Mouse (Mus musculus) layer of hippocampus, adult 9-11 months (tissue): ENCODE measurements around the gene Calm2.
A peak's percentile ranks its signal among the peaks of the same experiment; 100 is the strongest.

Experiments used
- DNase-seq: peaks from one replicate; pipeline ENCODE4 v3.0.0; 2022

Calm2 gene

GRCm38 (mm10) chr17:87446767-87447611 is at the start of gene Calm2:
Gene Calm2, minus strand, starts transcription at chr17:87446935.
- peak; percentile 98 for DNase-seq

- DNase-seq: no peak
These were observed 48.8 kb upstream of the Calm2 start for GRCm38 (mm10) chr17:87495504-87495903.

- no peak for DNase-seq
These were observed 47.6 kb upstream of the Calm2 start for GRCm38 (mm10) chr17:87494310-87494709.

- peak; percentile 56 for DNase-seq
These were observed 45.6 kb upstream of the Calm2 start for GRCm38 (mm10) chr17:87492286-87492685.

GRCm38 (mm10) chr17:87490295-87490694 is 43.6 kb upstream of the Calm2 start:
- DNase-seq: no peak

- DNase-seq: no peak
These were observed 39.0 kb upstream of the Calm2 start for GRCm38 (mm10) chr17:87485751-87486150.

GRCm38 (mm10) chr17:87482867-87483266 is 36.1 kb upstream of the Calm2 start:
- no peak for DNase-seq

- DNase-seq: no peak
These were observed 31.8 kb upstream of the Calm2 start for GRCm38 (mm10) chr17:87478569-87478968.

- no peak for DNase-seq
These were observed 30.9 kb upstream of the Calm2 start for GRCm38 (mm10) chr17:87477611-87478010.

GRCm38 (mm10) chr17:87475356-87475755 is 28.6 kb upstream of the Calm2 start:
- DNase-seq: no peak

- DNase-seq: no peak
These were observed 27.7 kb upstream of the Calm2 start for GRCm38 (mm10) chr17:87474501-87474795.

GRCm38 (mm10) chr17:87473736-87474500 is 27.2 kb upstream of the Calm2 start:
- DNase-seq: peak; percentile 78

- DNase-seq: no peak
These were observed 26.7 kb upstream of the Calm2 start for GRCm38 (mm10) chr17:87473441-87473735.

GRCm38 (mm10) chr17:87472879-87473278 is 26.1 kb upstream of the Calm2 start:
- DNase-seq: no peak

- no peak for DNase-seq
These were observed 24.9 kb upstream of the Calm2 start for GRCm38 (mm10) chr17:87471661-87472060.

GRCm38 (mm10) chr17:87470797-87471196 is 24.1 kb upstream of the Calm2 start:
- no peak for DNase-seq

- DNase-seq: no peak
These were observed 23.5 kb upstream of the Calm2 start for GRCm38 (mm10) chr17:87470282-87470681.

- DNase-seq: no peak
These were observed 22.7 kb upstream of the Calm2 start for GRCm38 (mm10) chr17:87469428-87469827.

GRCm38 (mm10) chr17:87468616-87469015 is 21.9 kb upstream of the Calm2 start:
- DNase-seq: peak; percentile 38

- DNase-seq: no peak
These were observed 14.8 kb upstream of the Calm2 start for GRCm38 (mm10) chr17:87461499-87461896.

GRCm38 (mm10) chr17:87460669-87461498 is 14.1 kb upstream of the Calm2 start:
- DNase-seq: no peak

GRCm38 (mm10) chr17:87459750-87460668 is 13.3 kb upstream of the Calm2 start:
- DNase-seq: peak; percentile 65
